Mouse (Mus musculus) frontal cortex, adult (tissue): ENCODE data around the gene Rhobtb3.
"Not testable (repeated sequence)": the region's sequence is repeated elsewhere in the genome, so short reads cannot be mapped to it uniquely, and the experiment has no call there.

Experiments used
- ATAC-seq: cut with Nextera tagmentation; 2 replicates; pipeline ENCODE4 v1.9.2; 2017; ENCODE audit warnings: mild to moderate bottlenecking, moderate library complexity, mixed read lengths; ENCODE audit not compliant: low TSS enrichment

Gene Rhobtb3

GRCm38 (mm10) chr13:75847027-75847426 lies 96.7 kb downstream of the Rhobtb3 start:
- no peak for ATAC-seq

GRCm38 (mm10) chr13:75845519-75846166 lies 98.1 kb downstream of the Rhobtb3 start:
- ATAC-seq = no peak

GRCm38 (mm10) chr13:75844833-75845518 lies 98.7 kb downstream of the Rhobtb3 start:
- ATAC-seq = no peak

- no peak for ATAC-seq
Measured at GRCm38 (mm10) chr13:75843993-75844683, 99.6 kb downstream of the Rhobtb3 start.

- ATAC-seq = no peak
Measured at GRCm38 (mm10) chr13:75843331-75843730, 100.4 kb downstream of the Rhobtb3 start.

- no peak for ATAC-seq
Measured at GRCm38 (mm10) chr13:75841950-75842349, 101.8 kb downstream of the Rhobtb3 start.

GRCm38 (mm10) chr13:75840752-75841285 lies 102.9 kb downstream of the Rhobtb3 start:
- peak; percentile 27 for ATAC-seq

- ATAC-seq = peak; percentile 91
Measured at GRCm38 (mm10) chr13:75839719-75840481, 103.8 kb downstream of the Rhobtb3 start, which contains the start of gene Glrx. Gene Glrx (plus strand): TSS chr13:75839868.

GRCm38 (mm10) chr13:75838506-75838905 lies 105.2 kb downstream of the Rhobtb3 start:
- no peak for ATAC-seq

- ATAC-seq = no peak
Measured at GRCm38 (mm10) chr13:75835461-75835860, 108.3 kb downstream of the Rhobtb3 start.

GRCm38 (mm10) chr13:75833499-75833898 lies 110.2 kb downstream of the Rhobtb3 start:
- no peak for ATAC-seq

- no peak for ATAC-seq
Measured at GRCm38 (mm10) chr13:75832697-75833096, 111.0 kb downstream of the Rhobtb3 start.

- ATAC-seq = no peak
Measured at GRCm38 (mm10) chr13:75831710-75832109, 112.0 kb downstream of the Rhobtb3 start.

- no peak for ATAC-seq
Measured at GRCm38 (mm10) chr13:75830708-75831107, 113.0 kb downstream of the Rhobtb3 start.

GRCm38 (mm10) chr13:75825388-75825787 lies 118.3 kb downstream of the Rhobtb3 start:
- ATAC-seq = no peak

GRCm38 (mm10) chr13:75824611-75825319 lies 119.0 kb downstream of the Rhobtb3 start:
- ATAC-seq = no peak

- no peak for ATAC-seq
Measured at GRCm38 (mm10) chr13:75823201-75823600, 120.5 kb downstream of the Rhobtb3 start.

- not testable (repeated sequence) for ATAC-seq
Measured at GRCm38 (mm10) chr13:75822366-75822765, 121.4 kb downstream of the Rhobtb3 start.

- ATAC-seq = 0 out of 2 replicates have a peak, but pooled peaks have one; percentile 27
Measured at GRCm38 (mm10) chr13:75819898-75820297, 123.8 kb downstream of the Rhobtb3 start.
